Mouse (Mus musculus): ENCODE data around the gene Acat2. TPM values are rescaled to one million over a fixed set of nuclear protein-coding genes. Genes with fewer than 3 reads are reported as not detected.
"Not testable (repeated sequence)": the region's sequence is repeated elsewhere in the genome, so short reads cannot be mapped to it uniquely, and the experiment has no call there.

Gene Acat2
- polyA plus RNA-seq, 1 experiment from 2014 or later = 216 TPM

- Histone ChIP-seq H3K27me3 (ENCODE audit: control insufficient read depth, insufficient read depth, low read length) (no peaks in the 10 kb centered on the region), H3K9me3 (ENCODE audit: control insufficient read depth, low read length) (no peaks in the 10 kb centered on the region), H3K4me2 (replicated peaks) (no peak overlapping the region), H3K4me3 (replicated peaks; ENCODE audit: low read length) (no peak overlapping the region), H3K36me3 (replicated peaks; ENCODE audit: control insufficient read depth, insufficient read depth) (peaks cover 29% of the 10 kb centered on the region), H3K9ac (no peak overlapping the region), H3K27ac (no peak overlapping the region), H3K4me1 (replicated peaks; ENCODE audit: control insufficient read depth, insufficient read depth, low read length) (no peaks in the 10 kb centered on the region)
- ATAC-seq (ENCODE audit: low FRiP score) (no peak), DNase-seq (ENCODE audit: low spot score) (no peak)
- WGBS = 40% methylated on average over 11 of the region's 12 CpGs
Measured at GRCm38 (mm10) chr17:12903372-12904333, 56.9 kb downstream of the Acat2 start.

- ATAC-seq (ENCODE audit: low FRiP score) (no peak), DNase-seq (ENCODE audit: low spot score) (no peak)
- Histone ChIP-seq H3K4me1 (replicated peaks; ENCODE audit: control insufficient read depth, insufficient read depth, low read length) (no peaks in the 10 kb centered on the region), H3K4me3 (replicated peaks; ENCODE audit: low read length) (no peak overlapping the region), H3K27me3 (ENCODE audit: control insufficient read depth, insufficient read depth, low read length) (no peaks in the 10 kb centered on the region), H3K9ac (no peak overlapping the region), H3K36me3 (replicated peaks; ENCODE audit: control insufficient read depth, insufficient read depth) (peaks cover 29% of the 10 kb centered on the region), H3K4me2 (replicated peaks) (no peak overlapping the region), H3K9me3 (ENCODE audit: control insufficient read depth, low read length) (no peaks in the 10 kb centered on the region), H3K27ac (no peak overlapping the region)
- WGBS = 94% methylated on average over 6 of the region's 6 CpGs
Measured at GRCm38 (mm10) chr17:12902291-12902690, 58.3 kb downstream of the Acat2 start.

GRCm38 (mm10) chr17:12898607-12899006 is 61.9 kb downstream of the Acat2 start:
- not testable (repeated sequence) for DNase-seq (ENCODE audit: low spot score); H3K4me1 ChIP-seq (replicated peaks; ENCODE audit: control insufficient read depth, insufficient read depth, low read length); H3K4me2 ChIP-seq (replicated peaks); H3K9ac ChIP-seq; H3K27me3 ChIP-seq (ENCODE audit: control insufficient read depth, insufficient read depth, low read length); ATAC-seq (ENCODE audit: low FRiP score); H3K4me3 ChIP-seq (replicated peaks; ENCODE audit: low read length); H3K9me3 ChIP-seq (ENCODE audit: control insufficient read depth, low read length)
- H3K36me3 ChIP-seq (replicated peaks; ENCODE audit: control insufficient read depth, insufficient read depth) = peaks cover 25% of the 10 kb centered on the region
- peak overlapping the region; percentile 72; the same call in 1 of the 2 replicates for H3K27ac ChIP-seq
- 26% methylated on average over 2 of the region's 2 CpGs for WGBS

- 84% methylated on average over 5 of the region's 5 CpGs for WGBS
- Histone ChIP-seq H3K4me1 (replicated peaks; ENCODE audit: control insufficient read depth, insufficient read depth, low read length) (no peaks in the 10 kb centered on the region), H3K9me3 (ENCODE audit: control insufficient read depth, low read length) (no peaks in the 10 kb centered on the region), H3K27me3 (ENCODE audit: control insufficient read depth, insufficient read depth, low read length) (no peaks in the 10 kb centered on the region), H3K4me2 (replicated peaks) (no peak overlapping the region), H3K4me3 (replicated peaks; ENCODE audit: low read length) (no peak overlapping the region), H3K9ac (no peak overlapping the region), H3K27ac (0 out of 2 replicates have a peak overlapping the region, but pooled peaks have one; percentile 16), H3K36me3 (replicated peaks; ENCODE audit: control insufficient read depth, insufficient read depth) (peaks cover 24% of the 10 kb centered on the region)
- DNase-seq (ENCODE audit: low spot score) (no peak), ATAC-seq (ENCODE audit: low FRiP score) (no peak)
Measured at GRCm38 (mm10) chr17:12897674-12898073, 62.9 kb downstream of the Acat2 start.

Other genes starting within 250 kb of the Acat2 start
- gene Igf2r, start 191.1 kb downstream of the Acat2 start, polyA plus RNA-seq (2014; fragmentation: Nextera tagmentation; extraction: Ambion mirVana) = 13.1 and 14.9 TPM in 2 replicates
- 0.31 TPM in 1 of 2 replicates, not detected in the other for gene Mas1, start 92.6 kb downstream of the Acat2 start, polyA plus RNA-seq (2014; fragmentation: Nextera tagmentation; extraction: Ambion mirVana)
- not detected in 2 replicates for gene Mrgprh, start 84.7 kb downstream of the Acat2 start, polyA plus RNA-seq (2014; fragmentation: Nextera tagmentation; extraction: Ambion mirVana)
- gene Pnldc1, start 50.5 kb downstream of the Acat2 start, polyA plus RNA-seq (2014; fragmentation: Nextera tagmentation; extraction: Ambion mirVana) = 1.8 and 2.5 TPM in 2 replicates
- 392 and 417 TPM in 2 replicates for gene Tcp1, start 45.0 kb downstream of the Acat2 start, polyA plus RNA-seq (2014; fragmentation: Nextera tagmentation; extraction: Ambion mirVana)
- 112 and 138 TPM in 2 replicates for gene Mrpl18, start 44.4 kb downstream of the Acat2 start, polyA plus RNA-seq (2014; fragmentation: Nextera tagmentation; extraction: Ambion mirVana)
- 0.52 and 1.1 TPM in 2 replicates for gene Acat3, start 20.1 kb downstream of the Acat2 start, polyA plus RNA-seq (2014; fragmentation: Nextera tagmentation; extraction: Ambion mirVana)
- 120 and 123 TPM in 2 replicates for gene Wtap, start 33.4 kb upstream of the Acat2 start, polyA plus RNA-seq (2014; fragmentation: Nextera tagmentation; extraction: Ambion mirVana)
- gene Sod2, start 46.1 kb upstream of the Acat2 start, polyA plus RNA-seq (2014; fragmentation: Nextera tagmentation; extraction: Ambion mirVana) = 163 and 172 TPM in 2 replicates
- 0.16 and 0.22 TPM in 2 replicates for gene Gpr31b, start 91.5 kb upstream of the Acat2 start, polyA plus RNA-seq (2014; fragmentation: Nextera tagmentation; extraction: Ambion mirVana)
- gene Tcp10b, start 100.4 kb upstream of the Acat2 start, polyA plus RNA-seq (2014; fragmentation: Nextera tagmentation; extraction: Ambion mirVana) = 0.29 and 0.44 TPM in 2 replicates
- not detected in 2 replicates for gene Unc93a, start 171.1 kb upstream of the Acat2 start, polyA plus RNA-seq (2014; fragmentation: Nextera tagmentation; extraction: Ambion mirVana)

All from hindbrain, embryonic 14.5 days (tissue).